Mouse (Mus musculus): ENCODE results near the gene Ssxb2. TPM values are rescaled to one million over a fixed set of nuclear protein-coding genes. Genes with fewer than 3 reads are reported as not detected.
"Not testable (repeated sequence)": the region's sequence is repeated elsewhere in the genome, so short reads cannot be mapped to it uniquely, and the experiment has no call there.

Gene Ssxb2
- total RNA-seq (2015; ENCODE audit: low replicate concordance): not detected in 2 replicates
- total RNA-seq (2017; ENCODE audit: low replicate concordance): not detected in 2 replicates

DNA sequence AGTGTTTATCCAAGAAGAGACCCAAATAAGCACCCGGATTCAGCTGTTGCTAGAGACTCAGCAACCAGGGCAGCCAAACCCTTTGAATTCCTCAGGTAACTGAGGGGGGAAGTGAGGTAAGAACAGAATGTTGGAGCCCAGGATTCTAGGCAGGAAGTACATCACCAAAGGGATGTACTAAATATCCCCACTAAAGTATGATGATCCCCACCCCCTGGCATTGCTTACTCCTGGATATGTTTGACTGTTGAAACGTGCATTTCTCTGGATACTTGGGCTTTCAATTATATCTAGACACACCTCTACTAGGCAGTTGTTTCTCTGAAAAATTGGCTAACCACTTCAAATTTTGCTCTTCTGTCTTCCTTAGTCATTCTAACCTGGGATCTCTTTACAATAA is at the start of gene Ssxb2:
Gene Ssxb2, minus strand, starts transcription at position 101 of the 400 bp plus-strand sequence.
- ATAC-seq (replicated peaks; ENCODE audit: low FRiP score, poor library complexity, severe bottlenecking): not testable (repeated sequence)

DNA sequence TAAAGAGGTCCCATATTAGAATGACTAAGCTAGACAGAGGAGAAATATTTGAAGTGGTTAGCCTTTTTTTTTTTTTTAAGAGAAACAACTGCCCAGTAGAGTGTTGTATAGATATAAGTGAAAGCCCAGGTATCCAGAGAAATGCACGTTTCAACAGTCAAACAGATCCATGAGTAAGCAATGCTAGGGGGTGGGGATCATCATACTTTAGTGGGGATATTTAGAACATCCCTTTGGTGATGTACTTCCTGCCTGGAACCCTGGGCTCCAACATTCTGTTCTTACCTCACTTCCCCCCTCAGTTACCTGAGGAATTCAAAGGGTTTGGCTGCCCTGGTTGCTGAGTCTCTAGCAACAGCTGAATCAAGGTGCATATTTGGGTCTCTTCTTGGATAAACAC is 48.5 kb downstream of the Ssxb2 start, which contains the start of gene Ssxb1:
Gene Ssxb1, plus strand, starts transcription at position 301 of the 400 bp plus-strand sequence.
- not testable (repeated sequence) for ATAC-seq (replicated peaks; ENCODE audit: low FRiP score, poor library complexity, severe bottlenecking)

Other genes with a start within 250 kb of the Ssxb2 start
- 3.3 and 7.1 TPM in 2 replicates for gene Ftsj1, start 209.3 kb downstream of the Ssxb2 start, total RNA-seq (2015; ENCODE audit: low replicate concordance)
- 12.3 and 14.4 TPM in 2 replicates for gene Ftsj1, start 209.3 kb downstream of the Ssxb2 start, total RNA-seq (2017; ENCODE audit: low replicate concordance)
- 72.6 and 83.8 TPM in 2 replicates for gene Slc38a5, start 190.6 kb downstream of the Ssxb2 start, total RNA-seq (2015; ENCODE audit: low replicate concordance)
- 74.3 and 75.3 TPM in 2 replicates for gene Slc38a5, start 190.6 kb downstream of the Ssxb2 start, total RNA-seq (2017; ENCODE audit: low replicate concordance)
- gene Ssxb10, start 134.3 kb downstream of the Ssxb2 start, total RNA-seq (2015; ENCODE audit: low replicate concordance): not detected in 2 replicates
- gene Ssxb10, start 134.3 kb downstream of the Ssxb2 start, total RNA-seq (2017; ENCODE audit: low replicate concordance): not detected in 2 replicates
- not detected in 2 replicates for gene Ssxb9, start 94.7 kb downstream of the Ssxb2 start, total RNA-seq (2015; ENCODE audit: low replicate concordance)
- gene Ssxb9, start 94.7 kb downstream of the Ssxb2 start, total RNA-seq (2017; ENCODE audit: low replicate concordance): not detected in 2 replicates
- not detected in 2 replicates for gene Ssxb1, start 48.4 kb downstream of the Ssxb2 start, total RNA-seq (2015; ENCODE audit: low replicate concordance)
- gene Ssxb1, start 48.4 kb downstream of the Ssxb2 start, total RNA-seq (2017; ENCODE audit: low replicate concordance): not detected in 2 replicates
- gene Gm14459, start 63.2 kb upstream of the Ssxb2 start, total RNA-seq (2015; ENCODE audit: low replicate concordance): not detected in 2 replicates
- not detected in 2 replicates for gene Gm14459, start 63.2 kb upstream of the Ssxb2 start, total RNA-seq (2017; ENCODE audit: low replicate concordance)
- not detected in 2 replicates for gene Ssxb6, start 86.5 kb upstream of the Ssxb2 start, total RNA-seq (2015; ENCODE audit: low replicate concordance)
- not detected in 2 replicates for gene Ssxb6, start 86.5 kb upstream of the Ssxb2 start, total RNA-seq (2017; ENCODE audit: low replicate concordance)
- not detected in 2 replicates for gene Ssxb3, start 130.1 kb upstream of the Ssxb2 start, total RNA-seq (2015; ENCODE audit: low replicate concordance)
- gene Ssxb3, start 130.1 kb upstream of the Ssxb2 start, total RNA-seq (2017; ENCODE audit: low replicate concordance): not detected in 2 replicates
- gene Ssxb8, start 229.1 kb upstream of the Ssxb2 start, total RNA-seq (2015; ENCODE audit: low replicate concordance): not detected in 2 replicates
- gene Ssxb8, start 229.1 kb upstream of the Ssxb2 start, total RNA-seq (2017; ENCODE audit: low replicate concordance): not detected in 2 replicates